Mouse (Mus musculus) limb, embryonic 14.5 days (tissue): ENCODE measurements at regions not wholly inside any gene's neighbourhood (a gene's known extent, or its start where the extent isn't known, plus 50 kb on each side); places are given as distances from the start of the nearest gene placed in this dataset.

Source experiments
- ATAC-seq: fragments of 200-750 bp; cut with Nextera tagmentation; 2 replicates; pipeline ENCODE4 v1.8.0; 2017; ENCODE audit warnings: low read depth, moderate number of reproducible peaks, moderate TSS enrichment; ENCODE audit not compliant: low FRiP score
- DNase-seq: peaks from one replicate; pipeline ENCODE4 v3.0.0-alpha.2; 2015; ENCODE audit warnings: low spot score
- H3K27ac ChIP-seq: fragments of 300-500 bp; sonication (generic); replicated peaks from 2 replicates; pipeline ENCODE4 v1.5.1; 2014; ENCODE audit warnings: low read depth, mild to moderate bottlenecking, low read length, moderate library complexity, mixed read lengths
- H3K27me3 ChIP-seq: fragments of 300-500 bp; sonication (generic); 2 replicates; pipeline ENCODE4 v1.6.1; 2014; ENCODE audit warnings: low read length, mixed read lengths; ENCODE audit not compliant: control insufficient read depth, insufficient read depth
- H3K36me3 ChIP-seq: fragments of 300-500 bp; sonication (generic); 2 replicates; pipeline ENCODE4 v1.6.1; 2014; ENCODE audit warnings: mild to moderate bottlenecking, low read length, moderate library complexity, mixed read lengths; ENCODE audit not compliant: control insufficient read depth, insufficient read depth
- H3K4me1 ChIP-seq: fragments of 300-500 bp; sonication (generic); 2 replicates; pipeline ENCODE4 v1.6.1; 2014; ENCODE audit warnings: antibody characterized with exemption, low read length, mixed read lengths; ENCODE audit not compliant: control insufficient read depth, insufficient read depth
- H3K4me2 ChIP-seq: fragments of 300-500 bp; sonication (generic); replicated peaks from 2 replicates; pipeline ENCODE4 v1.6.1; 2014; ENCODE audit warnings: low read depth, mild to moderate bottlenecking, low read length, moderate library complexity; ENCODE audit not compliant: severe bottlenecking
- H3K4me3 ChIP-seq: fragments of 300-500 bp; sonication (generic); replicated peaks from 2 replicates; pipeline ENCODE4 v1.5.1; 2014; ENCODE audit warnings: low read length
- H3K9ac ChIP-seq: fragments of 300-500 bp; sonication (generic); 2 replicates; pipeline ENCODE4 v1.6.1; 2014; ENCODE audit warnings: mild to moderate bottlenecking, low read depth, low read length, moderate library complexity; ENCODE audit not compliant: severe bottlenecking
- H3K9me3 ChIP-seq: fragments of 300-500 bp; sonication (generic); 2 replicates; pipeline ENCODE4 v1.6.1; 2016; ENCODE audit warnings: low read length; ENCODE audit not compliant: control insufficient read depth
- POLR2A ChIP-seq: fragments of 200-500 bp; IDR thresholded peaks from 2 replicates; pipeline ENCODE4 v1.8.0; 2012; ENCODE audit warnings: inconsistent platforms, mild to moderate bottlenecking, moderate library complexity, borderline replicate concordance; ENCODE audit not compliant: insufficient read depth, insufficient read length; ENCODE audit errors: extremely low read depth
- WGBS: fragments of 180-500 bp; shearing (Covaris S2); extraction: QIAGEN DNeasy Blood & Tissue Kit; methylation state at CpG from one replicate; pipeline ENCODE4 v1.1.7; 2014; 5-methylcytosine and 5-hydroxymethylcytosine counted together

DNA sequence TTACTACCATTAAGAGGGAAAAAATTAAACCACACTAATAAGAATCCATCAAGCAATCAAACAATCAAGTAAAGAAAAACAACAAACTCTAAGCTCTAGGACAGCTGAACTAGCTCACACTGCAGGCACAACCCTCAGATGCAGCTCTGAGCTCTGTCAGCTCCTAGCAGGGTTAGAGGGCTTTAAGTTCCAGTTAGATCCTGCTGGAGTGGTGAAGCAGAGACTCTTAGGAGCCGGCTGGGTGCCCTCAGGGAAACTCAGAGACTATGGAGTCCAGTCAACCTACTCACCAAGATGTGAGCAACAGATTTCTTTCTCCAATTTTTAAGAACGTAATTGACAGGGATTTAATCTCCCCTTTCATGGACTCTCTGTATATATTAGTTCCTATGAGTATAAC, 564.2 kb upstream of the Zfp804a start:
- no peak overlapping the region for H3K9ac ChIP-seq
- no peak overlapping the region for H3K4me2 ChIP-seq
- ATAC-seq (no peak), DNase-seq (no peak)
- no peaks in the 10 kb centered on the region for H3K9me3 ChIP-seq
- H3K36me3 ChIP-seq: no peaks in the 10 kb centered on the region
- H3K4me3 ChIP-seq: no peak overlapping the region
- H3K27me3 ChIP-seq: no peaks in the 10 kb centered on the region
- H3K27ac ChIP-seq: no peak overlapping the region
- no peak for TF ChIP-seq POLR2A
- no peaks in the 10 kb centered on the region for H3K4me1 ChIP-seq
- 58% methylated on average over 2 of the region's 2 CpGs for WGBS

- no peaks in the 10 kb centered on the region for H3K27me3 ChIP-seq
- ATAC-seq (no peak), DNase-seq (no peak)
- H3K4me1 ChIP-seq: no peaks in the 10 kb centered on the region
- H3K36me3 ChIP-seq: no peaks in the 10 kb centered on the region
- H3K9me3 ChIP-seq: no peaks in the 10 kb centered on the region
- H3K27ac ChIP-seq: no peak overlapping the region
- no peak overlapping the region for H3K9ac ChIP-seq
- 92% methylated on average over 1 of the region's 1 CpGs for WGBS
- no peak overlapping the region for H3K4me2 ChIP-seq
- TF ChIP-seq POLR2A: no peak
- H3K4me3 ChIP-seq: no peak overlapping the region
Measured at GRCm38 (mm10) chr2:81506985-81507384, 546.0 kb upstream of the Zfp804a start.

GRCm38 (mm10) chr2:81513030-81513579, 539.9 kb upstream of the Zfp804a start:
- no peaks in the 10 kb centered on the region for H3K9me3 ChIP-seq
- H3K36me3 ChIP-seq: no peaks in the 10 kb centered on the region
- H3K4me1 ChIP-seq: no peaks in the 10 kb centered on the region
- WGBS: 84% methylated on average over 4 of the region's 4 CpGs
- no peak for TF ChIP-seq POLR2A
- no peak overlapping the region for H3K27ac ChIP-seq
- no peak overlapping the region for H3K4me3 ChIP-seq
- no peak overlapping the region for H3K9ac ChIP-seq
- ATAC-seq: no peak
- H3K27me3 ChIP-seq: no peaks in the 10 kb centered on the region
- DNase-seq: no peak
- no peak overlapping the region for H3K4me2 ChIP-seq

GRCm38 (mm10) chr2:81538111-81538510, 514.9 kb upstream of the Zfp804a start:
- ATAC-seq (no peak), DNase-seq (no peak)
- H3K36me3 ChIP-seq: no peaks in the 10 kb centered on the region
- no peak for TF ChIP-seq POLR2A
- H3K4me3 ChIP-seq: no peak overlapping the region
- no peaks in the 10 kb centered on the region for H3K9me3 ChIP-seq
- H3K9ac ChIP-seq: no peak overlapping the region
- 70% methylated on average over 2 of the region's 2 CpGs for WGBS
- no peak overlapping the region for H3K4me2 ChIP-seq
- H3K27ac ChIP-seq: no peak overlapping the region
- H3K27me3 ChIP-seq: no peaks in the 10 kb centered on the region
- no peaks in the 10 kb centered on the region for H3K4me1 ChIP-seq

DNA sequence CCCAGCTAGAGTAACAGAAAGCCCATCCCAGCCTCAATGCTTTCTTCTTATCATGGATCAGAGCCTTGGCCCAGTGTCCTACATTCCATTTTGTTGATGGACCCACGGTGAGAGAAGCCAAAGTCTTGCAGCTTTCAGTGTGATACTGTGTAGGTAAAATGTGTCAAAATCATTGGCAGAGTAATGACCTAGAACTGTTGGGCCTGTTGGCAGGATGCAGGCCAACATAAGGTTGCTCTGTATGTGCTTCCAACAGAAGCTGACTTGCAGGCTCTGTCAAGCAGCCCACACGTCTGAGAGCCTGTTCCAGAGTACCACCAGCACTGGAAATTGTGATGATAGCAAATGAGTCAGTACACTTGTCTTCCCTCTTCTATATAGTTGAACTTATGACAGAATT, 503.9 kb upstream of the Zfp804a start:
- H3K4me3 ChIP-seq: no peak overlapping the region
- no peaks in the 10 kb centered on the region for H3K4me1 ChIP-seq
- H3K9me3 ChIP-seq: no peaks in the 10 kb centered on the region
- H3K4me2 ChIP-seq: no peak overlapping the region
- ATAC-seq: no peak
- DNase-seq: no peak
- no peak for TF ChIP-seq POLR2A
- H3K27me3 ChIP-seq: no peaks in the 10 kb centered on the region
- H3K9ac ChIP-seq: no peak overlapping the region
- no peak overlapping the region for H3K27ac ChIP-seq
- 68% methylated on average over 2 of the region's 2 CpGs for WGBS
- H3K36me3 ChIP-seq: no peaks in the 10 kb centered on the region

- WGBS: 60% methylated on average over 3 of the region's 3 CpGs
- H3K4me3 ChIP-seq: no peak overlapping the region
Measured at GRCm38 (mm10) chr2:81582111-81582510, 470.9 kb upstream of the Zfp804a start.

More at GRCm38 (mm10) chr2:81582111-81582510, 470.9 kb upstream of the Zfp804a start:
- Histone ChIP-seq H3K9me3 (no peaks in the 10 kb centered on the region), H3K27me3 (no peaks in the 10 kb centered on the region), H3K27ac (no peak overlapping the region), H3K4me1 (no peaks in the 10 kb centered on the region), H3K9ac (no peak overlapping the region), H3K36me3 (no peaks in the 10 kb centered on the region), H3K4me2 (no peak overlapping the region)
- no peak for TF ChIP-seq POLR2A
- DNase-seq: no peak
- ATAC-seq: no peak
